Mouse (Mus musculus) heart, embryonic 15.5 days (tissue): Measurements from ENCODE around the gene Rasl10a. TPM values are rescaled to one million over a fixed set of nuclear protein-coding genes. Genes with fewer than 3 reads are reported as not detected.

Experiments used
- ATAC-seq: fragments of 200-750 bp; cut with Nextera tagmentation; replicated peaks from 2 replicates; pipeline ENCODE4 v1.8.0; 2017; ENCODE audit warnings: low read depth, moderate TSS enrichment; ENCODE audit not compliant: insufficient number of reproducible peaks, insufficient read depth, low FRiP score
- H3K27ac ChIP-seq: fragments of 300-500 bp; sonication (generic); 2 replicates; pipeline ENCODE4 v1.5.1; 2015; ENCODE audit warnings: mild to moderate bottlenecking, inconsistent platforms
- H3K27me3 ChIP-seq: fragments of 300-500 bp; sonication (generic); 2 replicates; pipeline ENCODE4 v1.6.1; 2015; ENCODE audit warnings: inconsistent platforms
- H3K36me3 ChIP-seq: fragments of 300-500 bp; sonication (generic); 2 replicates; pipeline ENCODE4 v1.6.1; 2015; ENCODE audit warnings: mild to moderate bottlenecking, inconsistent platforms
- H3K4me1 ChIP-seq: fragments of 300-500 bp; sonication (generic); replicated peaks from 2 replicates; pipeline ENCODE4 v1.6.1; 2015; ENCODE audit warnings: inconsistent platforms
- H3K4me2 ChIP-seq: fragments of 300-500 bp; sonication (generic); 2 replicates; pipeline ENCODE4 v1.6.1; 2015; ENCODE audit warnings: inconsistent platforms, mild to moderate bottlenecking, moderate library complexity
- H3K4me3 ChIP-seq: fragments of 300-500 bp; sonication (generic); 2 replicates; pipeline ENCODE4 v1.5.1; 2015; ENCODE audit warnings: mild to moderate bottlenecking, inconsistent platforms
- H3K9ac ChIP-seq: fragments of 300-500 bp; sonication (generic); 2 replicates; pipeline ENCODE4 v1.6.1; 2015; ENCODE audit warnings: mild to moderate bottlenecking, inconsistent platforms
- H3K9me3 ChIP-seq: fragments of 300-500 bp; sonication (generic); replicated peaks from 2 replicates; pipeline ENCODE4 v1.6.1; 2016; ENCODE audit warnings: inconsistent platforms
- WGBS: fragments of 180-500 bp; shearing (Covaris S2); methylation state at CpG from one replicate; pipeline ENCODE4 v1.1.7; 2015; ENCODE audit warnings: mixed read lengths; 5-methylcytosine and 5-hydroxymethylcytosine counted together
- polyA plus RNA-seq: library from polyadenylated mRNA; unstranded; fragments of >200 nt; fragmentation: Nextera tagmentation; extraction: Ambion mirVana; gene quantifications from 2 replicates; pipeline ENCODE4 v1.2.1, GENCODE M21; 2015

Gene Rasl10a
- polyA plus RNA-seq, 1 experiment from 2014 or later = 0.96 TPM

- Histone ChIP-seq H3K9me3 (no peaks in the 10 kb centered on the region), H3K36me3 (peaks cover 54% of the 10 kb centered on the region), H3K4me3 (no peak overlapping the region), H3K27me3 (no peaks in the 10 kb centered on the region), H3K27ac (no peak overlapping the region), H3K4me2 (no peak overlapping the region), H3K9ac (no peak overlapping the region), H3K4me1 (peaks cover 12% of the 10 kb centered on the region)
- 36% methylated on average over 2 of the region's 2 CpGs for WGBS
- ATAC-seq = no peak
Measured at GRCm38 (mm10) chr11:5091706-5092105, 33.8 kb downstream of the Rasl10a start.

GRCm38 (mm10) chr11:5095877-5096276, 37.9 kb downstream of the Rasl10a start:
- 68% methylated on average over 5 of the region's 5 CpGs for WGBS
- Histone ChIP-seq H3K27me3 (no peaks in the 10 kb centered on the region), H3K4me1 (peaks cover 27% of the 10 kb centered on the region), H3K27ac (no peak overlapping the region), H3K36me3 (peaks cover 16% of the 10 kb centered on the region), H3K9me3 (no peaks in the 10 kb centered on the region), H3K9ac (no peak overlapping the region), H3K4me2 (no peak overlapping the region), H3K4me3 (peak overlapping the region; percentile 1; the same call in 1 of the 2 replicates)
- ATAC-seq = no peak

- peak overlapping the region; percentile 97; the same call in 1 of the 2 replicates for H3K9ac ChIP-seq
- 46% methylated on average over 8 of the region's 8 CpGs for WGBS
Measured at GRCm38 (mm10) chr11:5096480-5097020, 38.6 kb downstream of the Rasl10a start.

GRCm38 (mm10) chr11:5098035-5098735, 40.3 kb downstream of the Rasl10a start:
- Histone ChIP-seq H3K27ac (peak overlapping the region; percentile 98), H3K4me1 (peaks cover 27% of the 10 kb centered on the region), H3K4me3 (peak overlapping the region; percentile 97), H3K9ac (peak overlapping the region; percentile 97), H3K36me3 (no peaks in the 10 kb centered on the region; the same call in 1 of the 2 replicates), H3K27me3 (no peaks in the 10 kb centered on the region), H3K4me2 (peak overlapping the region; percentile 78), H3K9me3 (no peaks in the 10 kb centered on the region)
- under 1% methylated on average over 44 of the region's 44 CpGs for WGBS
- ATAC-seq = no peak; the same call in 1 of the 2 replicates

More at GRCm38 (mm10) chr11:5096480-5097020, 38.6 kb downstream of the Rasl10a start:
- peak overlapping the region; percentile 97 for H3K4me3 ChIP-seq
- H3K36me3 ChIP-seq = peaks cover 11% of the 10 kb centered on the region
- H3K27ac ChIP-seq = no peak overlapping the region
- no peaks in the 10 kb centered on the region for H3K27me3 ChIP-seq
- no peak for ATAC-seq
- H3K4me2 ChIP-seq = peak overlapping the region; percentile 78
- no peaks in the 10 kb centered on the region for H3K9me3 ChIP-seq
- peaks cover 27% of the 10 kb centered on the region for H3K4me1 ChIP-seq

- H3K4me1 ChIP-seq = peaks cover 27% of the 10 kb centered on the region
- WGBS = under 1% methylated on average over 92 of the region's 92 CpGs
Measured at GRCm38 (mm10) chr11:5098736-5099542, 41.0 kb downstream of the Rasl10a start, which contains the start of the genes Rhbdd3 and Ewsr1. TSS of gene Rhbdd3 (plus strand) at chr11:5098926. TSS of gene Ewsr1 (minus strand) at chr11:5099266.

GRCm38 (mm10) chr11:5099576-5100183, 41.8 kb downstream of the Rasl10a start:
- Histone ChIP-seq H3K4me3 (peak overlapping the region; percentile 97), H3K27me3 (no peaks in the 10 kb centered on the region), H3K27ac (peak overlapping the region; percentile 98), H3K4me1 (peaks cover 27% of the 10 kb centered on the region), H3K9me3 (no peaks in the 10 kb centered on the region), H3K9ac (peak overlapping the region; percentile 97), H3K4me2 (peak overlapping the region; percentile 79), H3K36me3 (peaks cover 8% of the 10 kb centered on the region)
- peak; percentile 76 for ATAC-seq
- WGBS = under 1% methylated on average over 31 of the region's 31 CpGs

More at GRCm38 (mm10) chr11:5098736-5099542, 41.0 kb downstream of the Rasl10a start, which contains the start of the genes Rhbdd3 and Ewsr1:
- Histone ChIP-seq H3K36me3 (peaks cover under 1% of the 10 kb centered on the region; the same call in 1 of the 2 replicates), H3K27me3 (no peaks in the 10 kb centered on the region), H3K4me3 (peak within 1 kb of the TSS; percentile 97), H3K9ac (peak within 1 kb of the TSS; percentile 97), H3K27ac (peak within 1 kb of the TSS; percentile 98), H3K9me3 (no peaks in the 10 kb centered on the region), H3K4me2 (peak within 1 kb of the TSS; percentile 79)
- peak; percentile 86 for ATAC-seq

GRCm38 (mm10) chr11:5100283-5100682, 42.4 kb downstream of the Rasl10a start:
- WGBS = under 1% methylated on average over 7 of the region's 7 CpGs
- peaks cover 12% of the 10 kb centered on the region for H3K36me3 ChIP-seq
- no peaks in the 10 kb centered on the region for H3K27me3 ChIP-seq
- H3K9me3 ChIP-seq = no peaks in the 10 kb centered on the region
- H3K4me1 ChIP-seq = peaks cover 26% of the 10 kb centered on the region
- H3K4me3 ChIP-seq = peak overlapping the region; percentile 97
- no peak for ATAC-seq
- H3K27ac ChIP-seq = peak overlapping the region; percentile 98
- peak overlapping the region; percentile 97 for H3K9ac ChIP-seq
- H3K4me2 ChIP-seq = peak overlapping the region; percentile 79

GRCm38 (mm10) chr11:5100801-5101200, 42.9 kb downstream of the Rasl10a start:
- Histone ChIP-seq H3K27me3 (no peaks in the 10 kb centered on the region), H3K9ac (no peak overlapping the region), H3K27ac (no peak overlapping the region), H3K4me2 (peak overlapping the region; percentile 79), H3K4me1 (peaks cover 23% of the 10 kb centered on the region), H3K4me3 (peak overlapping the region; percentile 97), H3K9me3 (no peaks in the 10 kb centered on the region), H3K36me3 (peaks cover 12% of the 10 kb centered on the region)
- 67% methylated on average over 5 of the region's 5 CpGs for WGBS
- ATAC-seq = no peak

GRCm38 (mm10) chr11:5101641-5102040, 43.7 kb downstream of the Rasl10a start:
- ATAC-seq = no peak
- H3K4me2 ChIP-seq = no peak overlapping the region
- H3K27me3 ChIP-seq = no peaks in the 10 kb centered on the region
- peaks cover 16% of the 10 kb centered on the region for H3K4me1 ChIP-seq
- no peak overlapping the region for H3K4me3 ChIP-seq
- no peaks in the 10 kb centered on the region for H3K9me3 ChIP-seq
- H3K36me3 ChIP-seq = peaks cover 12% of the 10 kb centered on the region
- no peak overlapping the region for H3K27ac ChIP-seq
- 76% methylated on average over 6 of the region's 6 CpGs for WGBS
- no peak overlapping the region for H3K9ac ChIP-seq

GRCm38 (mm10) chr11:5102384-5102783, 44.5 kb downstream of the Rasl10a start:
- Histone ChIP-seq H3K27me3 (no peaks in the 10 kb centered on the region), H3K4me1 (peaks cover 9% of the 10 kb centered on the region), H3K4me3 (no peak overlapping the region), H3K9me3 (no peaks in the 10 kb centered on the region), H3K27ac (no peak overlapping the region), H3K36me3 (peaks cover 12% of the 10 kb centered on the region), H3K4me2 (no peak overlapping the region), H3K9ac (no peak overlapping the region)
- WGBS = 78% methylated on average over 7 of the region's 7 CpGs
- ATAC-seq = no peak
